Mouse (Mus musculus) embryo, embryonic 11.5 days (tissue): ENCODE measurements at regions not wholly inside any gene's neighbourhood (a gene's known extent, or its start where the extent isn't known, plus 50 kb on each side); places are given as distances from the start of the nearest gene placed in this dataset.
A peak's percentile ranks its signal among the peaks of the same experiment; 100 is the strongest.

Experiments used
- DNase-seq: peaks from one replicate; pipeline ENCODE4 v3.0.0-alpha.2; 2012; ENCODE audit warnings: low read depth, low spot score

- no peak for DNase-seq
These were observed 124.1 kb downstream of the Edn3 start for GRCm38 (mm10) chr2:174884232-174885225.

- no peak for DNase-seq
These were observed 117.4 kb upstream of the Gm14444 start for GRCm38 (mm10) chr2:174892658-174893057.

GRCm38 (mm10) chr2:174897424-174897823 lies 112.6 kb upstream of the Gm14444 start:
- DNase-seq = no peak

- no peak for DNase-seq
These were observed 109.9 kb upstream of the Gm14444 start for GRCm38 (mm10) chr2:174899940-174900670.

- DNase-seq = no peak
These were observed 109.4 kb upstream of the Gm14444 start for GRCm38 (mm10) chr2:174900671-174900991.

DNA sequence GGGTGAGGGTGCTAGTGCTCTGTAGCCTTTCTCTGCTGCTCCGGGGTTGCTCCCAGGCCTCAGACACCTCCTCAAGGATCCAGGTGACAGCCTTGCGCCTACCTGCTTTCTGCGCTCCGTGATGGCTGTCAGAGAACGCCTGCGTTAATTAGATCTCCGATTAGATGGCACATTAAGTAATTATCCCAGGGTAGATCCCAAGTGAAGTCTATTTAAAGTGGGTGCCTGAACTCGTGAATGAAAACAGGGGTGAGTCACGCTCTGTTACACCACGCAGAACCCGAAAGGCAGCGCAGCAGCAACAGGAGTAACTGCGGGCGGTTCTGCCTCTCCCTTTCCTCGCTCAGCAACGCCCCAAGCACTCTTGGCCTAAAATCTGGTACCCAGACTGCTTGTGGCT lies 108.2 kb upstream of the Gm14444 start:
- DNase-seq = no peak

DNA sequence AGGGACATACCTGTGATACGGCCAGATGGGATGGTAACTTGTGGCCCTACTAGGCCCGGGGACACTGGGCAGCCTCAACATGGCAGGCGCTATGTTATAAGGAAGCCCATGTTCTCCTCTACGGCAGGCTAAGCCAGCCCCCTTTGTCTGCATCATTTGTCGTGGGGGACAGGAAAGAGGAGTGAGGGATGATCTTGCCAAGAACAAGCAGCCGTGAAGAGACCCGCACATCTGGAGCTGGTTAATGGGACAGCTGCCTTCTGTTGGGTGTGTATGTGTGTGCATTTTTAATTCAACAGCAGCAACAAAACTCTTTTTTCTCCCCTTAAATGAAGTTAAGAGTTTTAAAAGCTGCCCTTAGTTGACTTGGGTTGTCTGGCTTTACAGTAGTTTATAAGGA lies 106.4 kb upstream of the Gm14444 start:
- DNase-seq = no peak

- DNase-seq = peak; percentile 59
These were observed 104.0 kb upstream of the Gm14444 start for GRCm38 (mm10) chr2:174905865-174906639.

DNA sequence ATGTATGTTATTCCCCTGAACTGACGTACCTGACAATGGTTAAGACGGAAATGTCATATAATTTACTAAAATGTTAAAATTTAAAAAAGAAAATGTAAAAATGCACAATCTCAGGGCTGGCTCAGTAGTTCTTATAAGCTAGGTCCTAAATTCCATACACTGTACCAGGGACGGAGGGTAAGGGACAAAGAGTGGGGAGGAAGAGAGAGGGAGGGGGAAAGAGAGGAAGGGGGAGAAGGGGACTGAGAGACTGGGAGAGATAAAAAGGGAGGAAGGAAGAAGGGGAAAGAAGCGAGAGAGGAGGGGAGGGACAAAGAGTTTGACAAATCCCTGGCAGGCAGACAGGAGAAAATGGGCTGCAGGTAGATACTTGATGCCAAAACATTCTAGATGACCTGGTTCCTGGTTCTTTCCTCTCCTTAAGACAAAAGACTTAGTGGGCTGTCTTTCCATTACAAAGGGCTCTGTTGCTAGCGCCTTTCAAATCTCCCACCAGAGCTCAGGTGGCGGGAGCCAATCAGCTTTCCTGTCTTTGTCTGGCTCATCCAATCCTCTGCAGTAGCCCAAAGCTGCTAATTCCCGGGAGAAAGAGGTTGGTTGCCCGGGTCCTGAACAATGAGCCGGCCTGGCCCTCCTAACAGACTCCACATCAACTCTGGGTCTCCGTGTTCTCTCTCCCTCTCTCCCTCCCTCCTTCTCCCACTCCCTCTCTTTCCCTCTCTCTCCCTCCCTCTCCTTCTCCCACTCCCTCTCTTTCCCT lies 92.7 kb upstream of the Gm14444 start:
- no peak for DNase-seq

DNA sequence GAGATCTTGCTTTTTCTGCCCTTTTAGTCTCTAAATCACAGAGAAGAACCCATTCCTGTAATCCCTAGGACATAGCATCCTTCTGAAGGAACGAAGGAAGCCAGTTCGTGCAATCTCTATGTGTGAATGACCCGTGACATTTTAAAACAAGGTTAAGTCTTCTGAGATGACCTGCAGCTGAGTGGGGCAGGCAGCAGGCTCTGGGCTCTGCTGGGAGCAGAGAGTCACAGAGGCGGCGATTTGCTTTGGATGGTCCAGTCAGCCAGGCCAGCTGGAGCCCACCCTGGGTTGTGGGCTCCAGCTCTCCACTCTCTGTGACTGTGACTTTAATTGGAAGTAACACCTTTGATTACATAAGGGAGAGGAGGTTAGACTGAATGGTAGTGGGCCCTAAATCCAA lies 92.1 kb upstream of the Gm14444 start:
- DNase-seq = no peak

- no peak for DNase-seq
These were observed 87.8 kb upstream of the Gm14444 start for GRCm38 (mm10) chr2:174922208-174922607.

GRCm38 (mm10) chr2:174929718-174930117 lies 80.3 kb upstream of the Gm14444 start:
- DNase-seq = no peak

GRCm38 (mm10) chr2:174932137-174933012 lies 77.7 kb upstream of the Gm14444 start:
- DNase-seq = peak; percentile 73

- no peak for DNase-seq
These were observed 77.1 kb upstream of the Gm14444 start for GRCm38 (mm10) chr2:174933013-174933353.

GRCm38 (mm10) chr2:174936665-174937064 lies 73.4 kb upstream of the Gm14444 start:
- DNase-seq = no peak

GRCm38 (mm10) chr2:174937930-174938329 lies 72.1 kb upstream of the Gm14444 start:
- DNase-seq = no peak

DNA sequence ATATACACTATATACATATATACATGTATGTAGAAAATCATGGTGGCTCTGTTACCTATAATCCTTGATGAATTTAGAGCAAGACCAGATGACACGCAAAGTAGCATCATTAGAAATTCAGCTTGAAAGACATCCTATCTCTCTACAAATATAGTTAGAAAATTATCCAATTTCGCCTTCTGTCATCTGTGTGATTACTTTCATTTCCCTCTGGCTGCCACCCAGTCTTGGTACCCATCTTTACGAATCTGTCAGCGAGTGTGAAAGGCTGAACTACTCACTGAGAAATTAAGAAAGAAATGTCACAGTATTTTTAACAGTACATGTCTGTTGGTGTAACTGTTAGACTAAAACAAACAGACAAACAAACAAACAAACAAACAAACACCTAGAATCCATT lies 67.8 kb upstream of the Gm14444 start:
- no peak for DNase-seq

DNA sequence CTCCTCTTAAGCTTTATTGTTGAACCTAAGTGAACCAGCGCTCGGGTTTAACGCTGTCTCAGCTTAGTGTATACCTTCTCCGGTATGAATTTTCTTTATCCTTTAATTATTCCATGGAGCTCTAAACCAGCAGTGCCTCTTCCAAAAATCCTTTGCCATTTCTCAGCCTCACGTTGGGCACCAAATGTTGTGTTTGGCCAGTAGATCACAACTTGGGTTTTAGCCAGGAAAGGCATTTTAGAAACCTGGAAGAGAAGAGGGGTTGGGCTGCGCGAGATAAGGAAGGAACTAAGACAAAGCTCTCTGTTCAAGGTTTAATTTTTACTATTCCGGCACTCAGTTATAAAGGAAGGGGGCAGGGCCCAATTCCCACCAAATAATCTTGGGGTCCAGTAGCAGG lies 61.9 kb upstream of the Gm14444 start:
- DNase-seq = no peak
